Mouse (Mus musculus): Measurements from ENCODE around the gene Larp4b. TPM values are rescaled to one million over a fixed set of nuclear protein-coding genes. Genes with fewer than 3 reads are reported as not detected.

The Larp4b gene
- polyA plus RNA-seq (2012; rRNA removed): 29.8 and 31.8 TPM in 2 replicates

DNA sequence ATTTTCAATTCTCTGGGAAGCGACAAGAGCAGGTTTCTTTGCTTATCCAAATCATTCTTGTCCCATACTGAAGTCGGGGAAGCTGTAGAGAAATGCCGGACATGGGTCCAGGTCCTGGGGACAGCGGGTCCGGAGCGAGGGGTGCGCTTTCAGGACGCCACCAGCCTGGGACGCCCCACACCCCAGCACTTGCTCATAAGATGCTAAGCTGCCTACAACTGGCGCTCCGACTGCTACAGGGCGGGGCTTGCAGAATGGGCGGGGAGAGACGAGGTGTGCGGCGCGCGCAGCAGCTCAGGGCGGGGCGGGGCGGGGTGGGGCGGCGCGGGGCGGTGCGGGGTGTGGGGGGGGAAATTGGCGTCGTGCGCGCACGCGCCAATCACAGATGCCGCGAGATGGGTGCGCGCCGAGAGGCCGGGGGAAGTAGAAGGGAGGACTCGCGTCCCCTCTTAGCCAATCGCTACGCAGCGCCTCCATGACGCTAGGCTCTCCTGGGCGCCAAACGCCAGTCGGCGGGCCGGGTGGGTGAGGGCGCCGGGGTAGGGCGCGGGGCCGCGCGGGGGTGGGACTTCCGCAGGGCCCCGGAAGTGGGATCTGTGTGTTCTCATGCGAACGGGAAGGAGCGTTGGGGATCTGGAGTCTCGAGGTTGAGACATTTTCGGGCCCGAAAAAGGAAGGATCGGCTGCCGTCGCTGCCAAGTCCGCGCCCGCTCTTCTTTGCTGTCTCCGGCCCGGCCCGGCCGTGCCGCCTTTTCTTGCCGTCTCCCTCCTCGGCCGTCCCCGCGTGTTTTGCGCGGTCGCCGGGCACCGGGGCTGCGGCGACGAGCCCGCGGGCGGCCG, at the start of gene Larp4b:
Gene Larp4b, plus strand, starts transcription at position 566 of the 840 bp plus-strand sequence.

Other genes starting within 250 kb of the Larp4b start
- gene Wdr37, start 222.0 kb upstream of the Larp4b start, polyA plus RNA-seq (2012; rRNA removed): 25.4 and 30.3 TPM in 2 replicates
- 73.9 and 86.9 TPM in 2 replicates for gene Idi1, start 208.4 kb upstream of the Larp4b start, polyA plus RNA-seq (2012; rRNA removed)
- gene Gm9745, start 145.7 kb upstream of the Larp4b start, polyA plus RNA-seq (2012; rRNA removed): 0.08 TPM in 1 of 2 replicates, not detected in the other
- gene Idi2, start 141.0 kb upstream of the Larp4b start, polyA plus RNA-seq (2012; rRNA removed): not detected in 2 replicates
- gene Gtpbp4, start 97.8 kb upstream of the Larp4b start, polyA plus RNA-seq (2012; rRNA removed): 60.2 and 84.1 TPM in 2 replicates
- 10.3 and 10.6 TPM in 2 replicates for gene Dip2c, start 182.6 kb downstream of the Larp4b start, polyA plus RNA-seq (2012; rRNA removed)